Mouse (Mus musculus) thymus, postnatal 25 days (tissue): Measurements from ENCODE around the gene Slc30a9.

Experiments used
- DNase-seq: peaks from one replicate; pipeline ENCODE4 v3.0.0; 2022

Slc30a9 gene

DNA sequence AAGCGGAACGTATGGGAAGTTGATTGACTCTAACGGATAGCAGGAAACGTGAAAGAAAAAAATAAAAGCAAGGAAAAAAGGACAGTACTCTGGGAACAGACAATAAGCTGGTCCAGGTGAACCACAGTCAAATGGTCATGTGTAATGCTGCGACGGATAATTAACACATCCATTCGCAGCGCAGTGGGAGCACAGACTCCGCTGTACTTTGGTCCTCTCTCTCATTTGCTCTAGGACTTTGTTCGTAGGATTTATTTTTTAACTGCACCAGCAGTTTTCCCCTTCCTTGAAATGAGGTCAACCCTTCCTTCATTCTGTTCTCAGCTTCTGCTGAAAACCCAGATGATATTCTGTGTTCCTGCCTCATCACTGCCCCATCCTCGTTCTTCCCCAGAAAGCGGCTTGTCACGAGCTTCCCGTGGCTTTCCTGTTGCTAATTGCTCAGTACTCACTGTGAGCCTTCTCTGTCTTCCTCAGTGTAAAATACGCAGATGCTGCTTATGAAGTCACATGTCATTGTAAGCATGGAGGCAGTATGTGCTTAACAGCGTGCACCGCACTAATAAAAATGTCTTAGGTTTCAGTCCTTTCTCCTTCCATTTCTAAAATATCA lies 15.0 kb downstream of the Slc30a9 start:
- no peak for DNase-seq

DNA sequence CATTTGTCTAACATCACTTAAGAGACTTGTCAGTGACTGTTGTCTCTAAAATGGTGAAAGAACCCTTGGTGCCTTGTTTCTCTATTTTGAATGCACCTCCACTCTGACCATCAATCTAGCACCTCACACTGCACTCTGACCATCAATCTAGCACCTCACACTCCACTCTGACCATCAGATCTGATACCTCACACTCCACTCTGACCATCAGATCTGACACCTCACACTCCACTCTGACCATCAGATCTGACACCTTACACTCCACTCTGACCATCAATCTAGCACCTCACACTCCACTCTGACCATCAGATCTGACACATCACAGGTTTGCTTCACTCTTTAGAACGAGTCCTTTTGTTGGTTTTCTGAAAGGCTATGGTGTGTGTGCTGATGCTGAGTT lies 17.3 kb downstream of the Slc30a9 start:
- no peak for DNase-seq

DNA sequence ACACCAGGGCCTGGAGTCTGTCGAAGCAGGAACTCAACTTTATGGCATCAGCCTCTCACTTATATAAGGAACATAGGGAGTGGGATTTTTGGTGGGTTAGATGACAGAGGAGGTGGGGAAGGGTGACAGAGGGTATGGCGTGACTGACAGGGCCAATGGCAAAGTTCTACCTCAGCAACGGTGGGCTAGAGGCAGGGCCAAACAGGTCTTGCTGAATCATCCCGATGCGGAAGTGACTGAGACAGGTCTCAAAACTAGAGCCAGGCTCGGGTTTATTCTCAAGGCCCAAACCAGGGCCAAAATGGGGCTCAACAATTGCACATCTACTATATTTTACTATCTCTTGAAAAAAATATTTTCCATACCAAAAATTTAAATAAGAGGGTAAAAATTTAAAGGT lies 34.1 kb downstream of the Slc30a9 start:
- DNase-seq, result no peak

DNA sequence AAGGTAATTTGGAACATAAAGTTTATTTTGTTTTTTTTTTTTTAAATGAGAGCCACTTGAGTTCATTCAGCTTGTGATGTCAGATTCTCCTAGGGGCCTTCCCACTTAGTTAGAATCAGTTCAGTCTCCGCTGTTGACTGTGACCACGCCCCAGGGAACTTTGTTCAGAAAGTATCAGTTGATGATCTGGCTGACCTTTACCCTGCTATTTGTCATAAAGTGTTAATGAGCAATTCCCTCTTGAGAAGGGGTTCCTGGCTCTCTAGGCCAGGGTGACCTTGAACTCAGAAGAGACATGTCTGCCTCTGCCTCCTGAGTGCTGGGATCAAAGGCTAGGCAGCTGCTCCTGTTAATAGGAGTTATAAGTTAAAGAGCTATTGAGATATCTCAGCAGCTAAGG lies 40.3 kb downstream of the Slc30a9 start:
- no peak for DNase-seq

DNA sequence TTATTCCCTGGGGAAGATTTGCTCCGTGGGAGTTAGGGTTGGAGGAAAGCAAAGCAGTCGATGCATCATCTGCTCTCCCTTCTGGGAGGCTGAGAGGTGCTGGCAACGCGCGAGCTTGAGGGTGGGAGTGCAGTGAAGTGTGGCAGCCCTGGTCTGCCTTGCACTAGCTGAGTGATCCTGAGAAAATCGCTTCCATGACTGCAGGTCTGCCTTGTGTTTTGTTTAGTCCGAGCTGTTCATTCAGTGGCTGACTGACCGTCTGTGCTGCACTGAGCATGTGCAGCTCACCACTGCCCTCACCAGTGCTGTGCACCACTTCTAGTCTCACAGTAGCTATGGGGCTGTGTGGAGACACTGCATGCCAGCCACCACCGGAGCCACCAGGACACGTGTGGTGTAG lies 42.2 kb downstream of the Slc30a9 start:
- DNase-seq, result no peak

DNA sequence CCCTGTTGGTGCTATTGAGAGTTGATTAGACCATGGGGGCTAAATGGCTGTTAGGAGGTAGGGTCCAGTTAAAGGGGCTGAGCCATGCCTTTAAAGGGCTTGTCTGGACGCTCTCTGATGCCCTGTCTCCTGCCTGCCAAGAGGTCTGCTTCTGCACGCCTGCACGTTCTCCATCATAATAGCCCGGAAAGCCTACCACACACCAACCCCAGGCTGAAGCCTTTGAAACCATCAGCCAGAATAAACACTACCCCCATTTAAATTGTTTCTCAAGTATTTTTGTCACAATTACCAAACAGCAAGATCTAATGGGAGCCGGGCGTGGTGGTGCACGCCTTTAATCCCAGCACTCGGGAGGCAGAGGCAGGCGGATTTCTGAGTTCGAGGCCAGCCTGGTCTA lies 55.6 kb downstream of the Slc30a9 start:
- no peak for DNase-seq

DNA sequence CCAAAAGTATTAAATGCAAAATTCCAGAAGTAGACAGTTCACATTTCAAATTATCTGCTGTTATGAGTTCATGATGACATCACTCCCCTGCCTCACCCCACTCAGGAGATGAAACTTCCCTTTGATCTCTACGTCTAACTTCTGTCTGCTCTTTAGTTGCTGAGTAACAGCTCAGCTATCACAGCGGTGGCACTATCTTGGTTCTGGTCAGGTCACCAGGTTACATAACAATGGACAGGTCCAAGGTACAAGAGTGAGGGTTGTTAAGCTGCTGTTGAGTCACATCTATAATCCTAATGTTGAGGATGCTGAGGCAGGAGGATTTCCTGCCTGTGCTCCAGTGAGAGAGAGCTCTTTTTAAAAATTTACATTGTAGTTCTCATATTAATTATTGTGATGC lies 56.2 kb downstream of the Slc30a9 start:
- DNase-seq, result no peak

DNA sequence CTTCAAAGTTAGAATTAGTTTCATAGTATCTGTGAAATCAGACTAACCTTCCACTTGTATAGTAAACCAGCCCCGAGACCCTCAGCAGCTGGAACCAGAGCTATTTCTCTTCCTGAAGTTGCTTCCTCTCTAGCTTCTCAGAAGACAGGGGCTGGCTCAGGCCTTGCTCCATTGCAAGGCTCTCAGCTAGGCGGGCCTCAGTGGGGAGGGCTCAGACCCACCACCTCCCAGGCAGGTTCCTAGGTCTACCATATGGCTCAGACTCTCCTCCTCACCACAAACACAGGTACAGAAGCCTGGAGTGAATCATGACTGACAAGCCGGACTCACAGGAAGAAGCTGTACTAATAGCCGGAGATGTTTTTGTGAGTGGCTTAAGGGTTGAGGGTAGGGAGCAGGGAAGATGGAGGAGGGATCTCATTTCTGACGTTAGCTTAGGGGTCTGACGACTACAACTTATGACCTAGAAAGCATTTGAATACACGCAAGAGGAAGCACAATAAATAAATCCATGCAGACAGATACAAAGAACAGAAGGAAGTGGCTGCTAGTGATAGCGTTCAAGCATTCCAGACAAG lies 70.4 kb downstream of the Slc30a9 start:
- no peak for DNase-seq

DNA sequence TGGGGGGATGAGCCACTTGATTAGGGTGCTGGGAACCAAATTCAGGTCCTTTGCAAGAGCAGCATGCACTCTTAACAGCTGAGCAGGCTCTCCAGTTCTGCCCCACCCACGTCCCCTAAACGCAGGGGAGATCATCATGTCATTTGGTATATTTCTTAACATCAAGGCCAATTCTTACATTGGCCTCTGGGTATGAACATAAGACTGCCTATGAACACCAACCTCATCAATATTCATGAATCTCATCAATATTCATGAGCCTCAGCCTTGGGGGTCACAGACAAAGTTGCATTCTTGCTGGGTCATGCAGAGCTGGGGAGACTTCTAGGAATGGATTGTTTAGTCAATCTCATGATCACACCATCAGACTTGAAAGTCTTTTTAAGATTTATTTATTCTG lies 74.9 kb downstream of the Slc30a9 start:
- no peak for DNase-seq

DNA sequence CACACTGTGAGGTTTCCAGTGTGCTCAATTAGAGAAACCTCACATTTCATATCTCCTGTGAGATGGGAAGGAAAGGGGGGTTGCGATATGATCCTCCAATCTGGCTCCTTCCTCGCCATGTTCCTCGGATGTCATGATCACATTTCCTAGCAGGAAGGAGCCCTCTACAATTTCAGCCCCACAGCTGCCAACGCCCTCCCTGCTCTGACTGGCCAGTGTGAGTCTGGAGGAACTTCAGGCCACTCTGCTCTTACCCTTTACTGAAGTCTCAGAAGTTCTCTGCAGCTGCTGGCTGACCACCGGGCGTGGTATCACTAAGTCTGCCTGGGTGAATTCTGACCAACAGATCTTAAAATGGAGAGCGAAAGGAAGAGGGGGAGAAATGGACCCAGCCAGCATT lies 75.8 kb downstream of the Slc30a9 start:
- no peak for DNase-seq

DNA sequence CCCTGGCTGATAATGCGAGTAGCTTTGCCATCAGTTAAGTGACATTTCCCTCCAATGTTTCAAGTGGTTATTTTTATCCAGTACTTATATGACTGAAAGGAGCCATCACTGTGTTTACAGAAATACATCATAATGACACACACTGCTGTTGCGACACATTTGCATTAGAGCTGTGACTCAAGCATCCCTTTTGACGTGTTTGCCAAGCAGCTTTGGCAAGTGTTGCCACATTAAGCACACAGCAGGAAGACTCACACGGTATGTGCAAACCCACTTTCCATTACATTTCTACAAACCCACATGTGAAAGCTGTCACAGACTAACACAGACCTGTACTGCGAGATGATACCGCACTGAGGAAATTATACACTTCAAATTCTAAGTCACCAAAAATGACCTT lies 87.2 kb downstream of the Slc30a9 start:
- DNase-seq, result peak; percentile 21

DNA sequence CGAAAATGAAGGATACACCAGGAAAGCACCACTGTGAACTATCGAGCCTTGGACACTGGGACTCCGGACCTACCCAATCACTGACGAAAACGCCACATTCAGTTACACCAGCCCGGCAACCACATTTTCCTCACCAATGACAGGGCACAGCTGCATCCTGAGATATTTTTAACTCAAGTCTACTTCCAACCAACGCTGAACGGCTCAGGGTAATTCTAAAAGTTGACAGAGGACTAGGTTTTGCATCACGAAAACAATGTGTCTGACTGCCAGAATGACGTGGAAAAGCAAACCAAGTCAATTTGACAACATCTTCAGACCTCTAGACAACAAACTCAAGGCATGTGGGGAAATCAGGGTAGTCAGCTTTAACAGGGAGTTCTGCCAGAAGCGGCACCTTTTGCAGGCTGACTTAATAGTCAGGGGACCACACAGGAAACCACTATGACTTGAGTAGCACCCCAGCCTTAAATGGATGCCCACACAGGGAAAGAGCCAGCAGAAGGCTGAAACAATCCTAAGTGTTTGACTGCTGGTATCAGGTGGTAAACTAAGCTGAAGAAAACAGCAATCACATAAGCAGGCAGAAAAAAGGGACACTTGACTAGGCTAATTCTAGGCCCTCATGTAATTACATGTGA lies 88.6 kb downstream of the Slc30a9 start:
- peak; percentile 36 for DNase-seq

DNA sequence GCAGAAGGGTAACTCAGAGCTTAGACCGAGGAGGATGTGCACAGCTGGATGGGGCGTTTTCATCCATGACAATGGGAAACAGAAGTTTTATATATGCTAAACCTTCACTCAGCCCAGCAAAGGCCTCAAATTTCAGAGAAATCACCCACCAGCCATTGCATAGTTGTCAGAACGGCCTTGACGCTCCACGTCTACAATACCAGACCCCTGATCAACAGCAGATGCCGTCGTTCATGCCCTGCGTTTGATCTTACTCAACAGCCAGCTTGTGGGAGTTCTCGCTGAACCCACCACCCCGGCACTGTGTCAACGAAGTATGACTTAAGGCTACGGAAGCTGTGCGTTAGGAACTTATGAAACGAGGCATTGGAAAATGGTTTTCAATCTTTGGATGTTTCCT lies 90.4 kb downstream of the Slc30a9 start:
- no peak for DNase-seq

DNA sequence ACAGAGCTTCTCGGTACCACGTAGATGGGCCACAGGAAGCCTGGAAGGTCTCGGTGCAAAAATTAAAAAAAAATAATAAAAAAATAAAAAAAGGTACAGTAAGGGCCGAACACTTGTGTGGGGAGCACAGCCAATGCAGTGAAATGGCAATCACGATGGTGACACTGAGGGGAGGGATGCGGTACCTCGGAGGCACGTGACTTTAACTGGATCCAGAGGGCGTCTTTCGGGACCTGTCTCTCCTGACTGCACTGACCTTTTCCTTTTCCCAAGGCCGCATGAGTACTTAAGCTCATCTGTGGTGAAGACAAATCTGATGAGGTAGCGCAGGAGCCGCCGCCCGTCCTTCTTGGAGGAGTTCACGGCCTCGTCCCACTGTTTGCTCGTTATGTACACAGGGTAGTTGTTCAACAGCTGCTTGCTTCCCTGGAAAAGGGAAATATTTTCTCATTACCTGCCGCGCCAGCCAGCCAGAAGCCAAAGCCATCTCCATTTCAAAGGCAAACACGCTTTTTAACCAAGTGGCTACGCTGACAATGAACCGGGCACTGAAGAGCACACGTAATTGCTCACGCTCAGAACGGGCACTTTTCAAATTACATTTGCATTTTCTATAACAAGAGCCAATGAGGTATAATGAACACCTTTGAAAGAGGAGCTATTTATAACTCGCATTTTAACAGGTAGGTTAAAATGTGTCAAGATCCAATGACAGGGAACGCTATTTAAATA lies 93.3 kb downstream of the Slc30a9 start:
- DNase-seq, result no peak

DNA sequence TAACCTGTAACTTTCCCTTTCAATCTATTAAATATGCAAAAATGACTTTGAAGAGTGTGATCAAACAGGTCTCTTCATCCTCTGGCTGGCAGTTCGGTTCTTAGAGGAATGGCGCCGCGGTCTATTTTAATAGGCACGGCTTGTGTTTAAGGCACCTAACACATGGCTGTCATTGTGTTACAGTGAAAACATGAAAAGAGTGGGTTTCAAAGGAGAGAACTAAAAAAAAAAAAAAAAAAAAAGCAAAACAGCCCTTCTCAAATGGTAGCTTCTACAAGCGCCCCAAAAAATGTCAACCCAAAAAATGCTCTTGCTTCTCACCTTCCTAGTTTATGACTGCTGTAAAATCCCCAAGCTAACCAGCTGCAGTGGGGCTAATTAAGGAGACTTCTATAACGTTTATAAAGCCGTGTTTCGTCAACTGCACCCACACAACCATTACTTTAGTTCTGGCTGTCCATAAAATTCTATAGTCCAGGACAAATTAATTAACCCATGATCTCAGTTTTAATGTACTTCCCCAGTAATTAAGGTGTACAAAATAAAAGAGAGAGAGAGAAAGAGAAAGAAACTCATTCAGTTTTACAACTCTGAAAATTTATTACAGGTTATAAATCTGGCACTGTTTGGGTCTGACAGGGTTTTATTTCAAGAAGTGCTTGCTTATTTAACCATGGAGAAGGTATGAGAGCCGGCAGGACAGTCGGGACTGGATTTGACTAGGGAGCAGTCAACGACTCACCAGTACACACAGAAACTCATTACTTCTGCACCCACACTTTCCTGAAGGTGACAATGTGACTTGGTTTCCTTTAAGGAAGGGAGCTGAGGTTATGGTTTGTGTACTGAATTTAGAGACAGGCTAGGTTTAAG lies 94.1 kb downstream of the Slc30a9 start:
- DNase-seq, result no peak

DNA sequence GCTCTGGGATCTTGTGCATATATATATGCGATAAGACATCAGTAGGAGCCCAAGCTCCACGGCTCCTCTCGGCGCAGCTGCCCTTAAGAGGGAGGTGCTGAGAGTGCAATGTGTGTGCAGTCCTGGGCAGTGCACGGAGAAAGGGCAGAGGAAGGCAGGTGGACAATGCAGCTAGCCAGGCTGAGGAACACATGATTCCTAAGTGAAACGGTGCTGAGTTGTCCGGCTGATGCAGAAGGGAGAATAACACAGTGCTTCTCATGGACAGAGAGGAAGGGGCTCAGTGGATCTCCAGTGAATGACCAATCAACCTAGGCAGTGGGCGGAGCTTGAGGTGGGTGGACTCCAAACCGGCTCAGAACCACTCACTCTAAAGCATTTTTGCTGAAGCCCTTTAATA lies 94.9 kb downstream of the Slc30a9 start:
- DNase-seq, result no peak

DNA sequence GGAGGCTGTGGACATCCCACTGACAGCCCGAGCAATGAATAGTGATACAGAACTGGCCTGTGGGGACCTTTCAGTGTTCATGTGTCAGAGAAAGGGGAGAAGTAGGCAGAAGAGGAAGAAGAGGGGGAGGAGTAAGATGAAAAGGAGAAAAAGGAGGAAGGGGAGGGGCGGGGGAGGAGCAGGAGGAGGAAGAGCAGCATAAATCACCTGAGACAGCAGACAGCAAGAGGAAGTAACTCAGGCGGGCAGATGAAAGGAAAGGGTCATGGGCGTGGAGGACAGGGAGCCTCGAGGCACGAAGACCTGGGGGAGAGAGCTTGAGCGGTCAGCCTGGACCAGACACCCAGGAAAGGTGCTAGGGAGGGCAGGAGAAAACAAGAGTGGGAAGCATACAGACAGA lies 97.6 kb downstream of the Slc30a9 start:
- DNase-seq, result peak; percentile 45

DNA sequence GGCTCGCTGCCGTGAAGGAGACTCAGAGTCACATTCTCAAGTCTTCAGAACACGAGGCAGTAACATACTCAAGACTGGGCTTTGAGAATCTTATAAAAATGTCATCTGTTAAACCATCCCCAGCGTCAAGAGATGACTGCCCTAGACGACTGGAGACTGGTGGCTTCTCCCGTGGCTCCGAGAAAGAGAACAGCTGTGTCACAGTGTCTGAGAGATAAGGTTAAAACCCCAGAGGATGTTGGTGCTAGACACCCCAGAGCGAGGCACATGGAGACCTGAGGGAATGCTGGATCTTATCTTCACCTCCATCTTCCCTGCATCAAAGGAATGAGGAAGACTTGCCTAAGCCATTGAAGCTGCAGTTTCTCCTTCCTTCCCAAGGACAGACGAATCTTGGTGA lies 98.2 kb downstream of the Slc30a9 start:
- no peak for DNase-seq
